Mouse (Mus musculus) neutrophil, adult 5-6 weeks (primary cell): Measurements from ENCODE around the gene Srp9. TPM values are rescaled to one million over a fixed set of nuclear protein-coding genes. Genes with fewer than 3 reads are reported as not detected.

Experiments used
- total RNA-seq: library from RNA; stranded (forward); fragments of 200-1000 nt; gene quantifications from 2 replicates; pipeline ENCODE4 v1.2.3, GENCODE M21; 2017

Gene Srp9
- total RNA-seq, 1 experiment from 2014 or later: 86.6 TPM

Other genes with a start within 250 kb of the Srp9 start
- gene Enah, start 104.7 kb upstream of the Srp9 start, total RNA-seq: 0.93 and 2.6 TPM in 2 replicates
- not detected in 2 replicates for gene Vmn1r1, start 39.7 kb downstream of the Srp9 start, total RNA-seq
- 54.7 and 55.2 TPM in 2 replicates for gene Degs1, start 158.1 kb downstream of the Srp9 start, total RNA-seq
- 16.8 and 20.8 TPM in 2 replicates for gene Fbxo28, start 216.9 kb downstream of the Srp9 start, total RNA-seq